Mouse (Mus musculus) CD8-positive naive resting alpha-beta T cell, adult 2 months (primary cell): Measurements from ENCODE around the gene Gata1.
"Not testable (repeated sequence)": the region's sequence is repeated elsewhere in the genome, so short reads cannot be mapped to it uniquely, and the experiment has no call there.

Experiments used
- DNase-seq, 2 experiments: peaks; one replicate each; pipeline ENCODE4 v3.0.0; 2022; ENCODE audit warnings: low read depth in 2 of 2, low spot score in 2 of 2

Gene Gata1

DNA sequence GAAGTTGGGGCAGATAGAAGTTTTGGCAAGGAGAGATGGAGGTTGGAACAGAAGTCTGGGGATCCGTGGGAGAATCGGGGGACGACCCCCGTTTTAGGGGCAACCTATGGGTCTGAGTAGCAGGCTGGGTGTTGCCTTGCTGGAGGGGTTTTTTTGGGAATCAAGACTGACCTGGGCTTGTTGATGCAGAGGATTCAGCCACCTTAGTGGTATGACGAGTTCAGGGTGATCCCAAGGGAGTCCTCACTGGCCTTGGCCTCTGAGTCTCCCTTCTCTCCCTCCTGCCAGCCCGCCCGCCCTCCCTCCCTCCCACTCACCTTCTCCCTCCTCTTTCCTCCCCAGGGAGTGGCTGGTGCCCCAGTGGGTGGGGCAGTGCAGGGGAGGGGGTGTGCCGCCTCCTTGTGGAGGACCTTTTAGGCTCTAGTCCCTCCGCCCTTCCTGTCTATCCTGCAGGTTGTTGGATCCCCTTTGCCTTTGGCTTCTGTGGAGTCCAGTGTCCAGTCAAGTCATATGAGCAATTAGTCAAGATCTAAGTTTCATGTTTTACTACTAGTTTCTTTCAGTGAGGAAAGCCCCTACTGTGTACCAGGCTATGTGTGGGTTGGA is 10.2 kb downstream of the Gata1 start:
- DNase-seq: no peak

DNA sequence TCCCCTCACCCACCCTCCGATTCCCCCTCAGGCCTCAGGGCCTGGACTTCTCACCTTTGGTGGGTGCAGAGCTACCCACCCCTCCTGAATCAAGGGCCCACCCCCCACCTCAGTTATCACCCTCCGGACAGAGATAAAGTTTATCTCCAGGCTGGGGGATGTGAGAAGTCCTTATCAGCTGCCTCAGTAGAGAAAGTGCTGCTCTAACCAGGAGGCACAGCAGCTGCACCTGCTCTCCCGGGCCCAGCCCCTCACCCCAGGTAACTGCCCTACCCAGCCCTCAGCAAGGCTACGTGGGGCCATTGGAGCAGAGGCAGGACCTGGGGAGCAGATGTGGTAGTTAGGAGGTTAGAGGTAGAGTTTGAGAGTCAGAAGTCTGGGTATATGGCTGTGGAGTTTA is 11.7 kb downstream of the Gata1 start:
- DNase-seq: no peak

DNA sequence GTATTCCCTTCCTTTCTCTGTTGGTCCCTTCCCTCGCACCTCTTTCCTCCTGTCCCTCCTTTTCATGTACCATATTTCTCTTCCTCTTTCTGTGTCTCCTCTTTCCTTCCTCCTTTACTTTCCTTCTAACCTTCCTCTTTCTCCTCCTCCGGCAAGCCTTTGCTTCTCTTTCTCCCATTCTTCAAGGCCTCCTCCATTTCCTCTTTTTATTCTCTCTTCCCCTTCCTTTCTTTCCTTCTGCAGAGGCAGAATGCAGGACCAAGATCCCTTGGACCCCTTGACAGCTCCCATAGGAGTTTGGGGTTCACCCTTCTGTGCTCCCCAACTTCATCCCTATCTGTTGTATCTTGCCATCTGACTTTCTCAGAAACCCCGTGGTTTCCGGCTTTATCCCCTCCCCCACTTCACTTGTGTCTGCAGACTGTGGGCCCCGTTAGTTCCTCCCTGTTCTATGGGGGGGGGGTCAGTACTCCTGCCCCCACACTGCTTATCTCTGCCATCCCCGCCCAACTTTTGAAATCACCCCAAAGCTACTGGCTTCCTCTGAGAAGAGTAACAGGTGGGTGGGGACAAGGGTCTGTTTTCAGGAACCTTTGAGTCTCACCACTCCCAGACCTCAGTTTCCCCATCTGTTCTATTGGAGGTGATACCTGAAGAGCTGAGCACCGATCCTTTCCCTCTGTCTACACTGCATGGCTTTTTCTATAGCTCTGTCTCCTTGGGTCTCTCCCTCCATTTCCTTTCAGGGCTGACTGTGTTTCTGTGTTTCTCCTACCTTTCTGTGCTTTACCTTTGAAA is 13.8 kb downstream of the Gata1 start:
- peak in 1 of 2 experiments; percentile 3 for DNase-seq

DNA sequence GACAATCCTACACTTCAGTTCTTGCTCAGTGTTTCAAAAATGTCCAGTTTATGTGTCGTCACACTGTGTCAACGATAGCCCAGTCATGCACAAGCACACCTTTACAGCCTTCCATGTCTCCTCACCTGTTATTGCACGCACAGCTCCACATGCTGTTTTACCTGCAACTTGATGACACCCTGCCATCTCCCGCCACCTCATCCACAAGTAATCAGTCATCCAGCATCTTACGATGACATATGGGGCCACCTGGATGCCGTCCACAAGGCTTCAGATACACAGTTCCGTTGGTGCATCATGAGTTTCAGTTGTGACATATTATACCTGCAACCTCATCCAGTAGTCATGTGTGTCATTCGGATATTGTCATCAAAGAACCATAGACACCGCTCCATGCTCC is 19.0 kb downstream of the Gata1 start:
- no peak for DNase-seq

DNA sequence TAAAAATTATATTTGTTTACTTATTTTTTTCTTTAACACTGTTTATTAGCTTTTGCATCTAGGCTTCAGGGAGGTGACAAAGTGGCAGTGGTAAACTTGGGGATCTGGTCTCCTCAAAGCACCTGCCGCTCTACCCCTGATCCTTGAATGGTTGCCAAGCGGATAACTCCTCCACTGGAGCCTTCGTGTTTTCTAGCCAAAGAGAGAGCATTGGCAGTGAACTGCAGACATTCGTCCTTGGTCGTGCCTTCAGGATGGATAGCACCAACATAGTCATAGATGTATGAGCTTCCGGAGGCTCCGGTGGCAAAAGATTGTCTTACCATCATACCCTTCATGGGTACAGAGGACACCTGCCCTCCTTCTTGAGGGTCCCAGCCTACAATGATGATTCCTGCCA is 27.8 kb downstream of the Gata1 start:
- DNase-seq: no peak

DNA sequence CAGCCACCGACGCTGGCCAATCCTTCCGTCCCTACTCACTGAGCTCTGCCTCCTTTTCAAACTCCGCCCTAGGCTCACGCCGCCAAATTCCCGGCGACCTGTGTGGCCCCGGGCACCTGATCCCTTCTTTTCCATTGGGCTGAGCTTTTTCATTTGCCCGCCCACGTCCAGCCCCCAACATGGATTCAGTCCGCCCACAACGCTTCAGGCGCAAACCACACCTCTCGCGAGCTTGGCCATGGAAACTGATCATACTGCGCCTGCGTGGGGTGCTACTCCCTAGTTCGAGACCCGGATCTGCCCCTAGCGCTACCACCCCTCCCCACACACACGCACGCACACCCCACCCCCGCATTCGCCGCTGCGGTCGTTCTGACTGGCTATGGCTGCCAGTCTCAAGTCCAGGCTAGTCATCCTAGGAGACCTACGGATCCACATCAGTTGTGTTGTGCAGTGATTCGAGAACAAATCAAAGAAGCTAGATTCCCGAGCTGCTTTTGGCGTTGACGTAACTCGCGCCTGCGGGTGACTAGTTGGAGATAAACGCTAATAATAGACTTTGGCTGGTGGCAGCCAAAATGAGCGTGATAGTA is 29.9 kb downstream of the Gata1 start:
- DNase-seq: peak; percentile 78 to 79

DNA sequence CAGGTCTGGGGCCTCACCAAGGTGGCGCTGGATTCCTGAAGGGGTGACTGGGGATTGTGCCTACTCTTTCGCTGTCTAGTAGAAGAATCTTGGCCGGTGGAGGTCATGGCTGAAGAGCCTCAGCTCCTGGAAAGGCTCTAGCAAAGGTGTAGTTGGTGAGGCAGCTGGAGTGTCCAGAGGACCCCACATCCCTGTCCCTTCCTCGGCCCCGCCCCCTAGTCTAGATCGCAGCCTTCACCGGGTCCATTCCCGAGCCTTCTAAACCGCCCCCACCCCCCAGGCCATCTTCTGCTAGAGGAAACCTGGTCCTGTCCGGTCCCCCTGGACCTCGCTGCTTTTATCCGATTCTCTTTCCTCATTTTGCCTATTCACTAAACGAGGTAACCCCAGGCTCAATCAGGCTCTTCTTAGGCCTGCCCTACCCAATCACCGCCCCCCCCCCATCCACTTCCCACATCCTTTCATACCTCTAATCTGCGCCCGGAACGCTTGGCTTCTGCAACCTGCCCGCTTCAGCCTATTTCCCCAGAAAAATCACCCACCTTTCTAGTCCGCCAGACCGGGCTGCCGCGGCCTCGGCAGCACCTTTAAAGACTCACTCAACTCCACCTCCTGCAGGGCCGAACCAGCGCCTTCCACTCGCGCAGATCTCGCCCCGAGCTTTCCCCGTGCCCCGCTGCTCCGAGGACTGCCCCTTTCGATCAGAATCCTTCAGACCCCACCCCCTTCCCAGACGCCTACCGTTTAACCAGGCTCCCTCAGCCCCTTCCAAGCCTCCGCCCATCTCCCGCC is 30.6 kb downstream of the Gata1 start, which contains the start of gene Hdac6:
Hdac6 (minus strand) TSS at position 782 of the 792 bp plus-strand sequence.
- no peak for DNase-seq

DNA sequence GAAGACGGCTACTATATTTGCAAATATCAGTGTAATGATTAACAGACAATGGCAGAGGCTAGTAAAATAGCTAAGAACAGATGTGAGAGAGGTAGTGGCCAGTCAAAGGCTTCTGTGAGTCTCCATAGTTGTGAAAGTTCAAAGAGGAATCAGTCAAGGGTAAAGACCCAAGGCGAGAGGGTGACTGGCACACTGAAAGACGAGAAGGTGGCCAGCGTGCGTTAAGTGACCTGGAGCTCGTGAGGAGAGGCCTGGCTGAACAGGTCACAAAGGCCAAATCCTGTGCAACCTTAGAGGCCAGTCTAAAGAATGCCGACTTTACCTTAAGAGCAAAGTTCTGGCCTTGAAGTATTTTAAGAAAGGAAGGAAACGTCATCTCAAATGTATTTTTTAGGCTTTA is 32.3 kb downstream of the Gata1 start:
- no peak for DNase-seq

DNA sequence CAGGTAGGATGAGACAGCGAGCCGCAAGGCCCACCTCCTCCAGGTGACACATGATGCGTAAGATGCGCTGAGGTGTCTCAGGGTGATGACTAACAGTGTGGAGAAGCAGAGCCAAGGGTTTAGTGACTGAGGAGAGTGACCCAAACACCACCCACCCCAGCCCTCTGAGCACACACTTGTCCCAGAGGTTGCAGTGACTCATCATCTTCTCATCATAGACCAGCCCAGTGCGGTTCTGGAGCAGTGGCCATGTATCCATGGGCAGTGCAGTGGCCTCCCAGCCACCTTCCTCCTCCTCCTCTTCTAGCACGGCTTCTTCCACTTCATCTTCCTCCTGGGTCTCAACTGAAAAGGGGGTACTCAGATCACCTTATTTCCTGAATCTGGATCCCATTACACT is 40.2 kb downstream of the Gata1 start:
- DNase-seq: no peak

DNA sequence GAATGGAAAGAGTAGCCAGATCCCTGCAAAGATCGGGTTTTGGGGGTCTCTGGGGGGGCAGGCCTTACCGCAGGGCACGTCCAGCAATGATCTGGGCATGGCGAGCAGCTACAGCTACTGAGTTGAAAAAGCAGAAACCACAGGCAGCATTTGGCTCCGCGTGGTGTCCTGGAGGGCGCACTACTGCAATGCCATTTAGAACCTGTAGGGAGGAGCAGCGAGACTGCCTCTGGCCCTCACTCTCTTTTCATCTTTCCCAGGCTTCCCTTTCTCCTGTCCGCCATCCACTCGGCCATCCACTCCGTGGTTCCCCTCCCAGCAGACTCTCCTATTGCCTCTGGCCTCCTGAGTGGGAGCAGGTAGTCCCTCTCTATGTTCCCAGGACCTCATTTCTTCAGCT is 41.0 kb downstream of the Gata1 start:
- DNase-seq: no peak

DNA sequence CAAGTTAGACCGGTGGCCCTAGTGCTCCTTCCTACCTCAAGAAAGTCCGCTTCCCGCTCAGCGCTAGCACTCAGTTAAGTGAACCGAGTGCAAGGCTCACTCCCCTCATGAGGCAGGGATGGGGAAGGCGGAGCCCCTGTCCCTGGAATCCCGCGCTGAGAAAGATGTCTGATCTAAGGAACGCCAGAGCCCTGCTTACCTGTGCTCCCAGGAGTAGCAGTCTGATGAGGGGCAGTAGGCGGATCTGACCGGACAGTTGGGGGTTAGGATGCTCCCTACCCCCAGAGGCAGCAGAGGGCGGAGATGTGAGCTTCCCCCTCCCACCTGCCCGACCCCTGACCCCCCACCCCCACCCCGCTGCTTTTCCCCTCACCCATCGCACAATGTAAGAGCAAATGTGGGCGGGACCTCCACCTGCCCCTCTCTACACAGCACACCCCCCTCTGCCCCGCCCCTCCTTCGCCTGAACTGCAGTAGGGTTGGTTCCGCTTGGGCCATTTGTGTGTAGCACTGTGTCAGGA is 49.5 kb downstream of the Gata1 start, which contains the start of gene Eras:
Eras (minus strand) TSS at position 338 of the 521 bp plus-strand sequence.
- DNase-seq: no peak

DNA sequence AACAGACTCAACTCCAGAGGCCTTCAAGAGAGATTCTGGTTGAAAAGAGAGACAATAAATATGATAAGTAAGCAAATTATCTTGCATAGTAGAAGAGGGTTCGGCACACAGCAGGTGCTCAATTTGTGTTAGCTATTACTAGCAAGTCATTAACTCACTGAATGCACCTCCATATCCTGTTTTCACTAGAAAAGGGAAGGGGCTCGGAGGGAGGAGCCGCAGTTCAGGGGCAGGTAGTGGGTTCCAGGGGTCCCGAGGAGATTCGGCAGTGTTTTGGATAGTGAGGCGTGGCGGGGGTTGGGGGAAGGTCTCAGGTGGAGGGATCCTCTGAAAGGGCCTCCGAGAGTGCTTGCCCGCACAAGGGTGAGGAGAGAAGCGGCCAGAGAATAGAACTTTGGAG is 50.8 kb downstream of the Gata1 start:
- DNase-seq: no peak

DNA sequence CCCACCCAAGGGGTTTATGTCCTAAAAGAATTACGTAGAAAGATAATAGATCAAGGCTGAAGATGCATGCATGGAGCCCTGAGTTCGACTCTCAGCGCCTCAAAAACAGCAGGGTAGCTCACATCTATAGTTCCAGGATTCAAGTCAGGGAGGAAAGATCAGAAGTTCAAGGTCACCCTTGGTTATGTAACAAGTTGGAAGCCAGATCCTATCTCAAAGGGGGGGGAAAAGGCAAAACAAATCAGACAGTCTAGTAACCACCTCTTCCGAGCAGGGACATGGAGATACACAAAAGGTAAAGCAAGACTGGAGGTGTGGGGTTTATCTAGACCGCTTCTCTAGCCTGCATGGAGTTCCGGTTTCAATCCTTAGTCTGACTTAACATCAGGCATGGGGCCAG is 51.6 kb downstream of the Gata1 start:
- no peak for DNase-seq

DNA sequence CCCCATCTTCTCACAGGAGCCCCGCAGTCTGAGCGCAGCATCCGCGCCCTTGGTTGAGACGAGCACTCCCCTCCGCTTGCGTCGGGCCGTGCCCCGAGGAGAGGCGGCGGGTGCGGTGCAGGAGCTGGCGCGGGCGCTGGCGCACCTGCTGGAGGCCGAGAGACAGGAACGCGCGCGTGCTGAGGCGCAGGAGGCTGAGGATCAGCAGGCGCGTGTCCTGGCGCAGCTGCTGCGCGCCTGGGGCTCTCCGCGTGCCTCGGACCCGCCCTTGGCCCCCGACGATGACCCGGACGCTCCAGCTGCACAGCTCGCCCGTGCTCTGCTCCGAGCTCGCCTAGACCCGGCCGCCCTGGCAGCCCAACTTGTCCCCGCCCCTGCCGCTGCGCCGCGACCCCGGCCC is 55.8 kb downstream of the Gata1 start:
- no peak for DNase-seq

DNA sequence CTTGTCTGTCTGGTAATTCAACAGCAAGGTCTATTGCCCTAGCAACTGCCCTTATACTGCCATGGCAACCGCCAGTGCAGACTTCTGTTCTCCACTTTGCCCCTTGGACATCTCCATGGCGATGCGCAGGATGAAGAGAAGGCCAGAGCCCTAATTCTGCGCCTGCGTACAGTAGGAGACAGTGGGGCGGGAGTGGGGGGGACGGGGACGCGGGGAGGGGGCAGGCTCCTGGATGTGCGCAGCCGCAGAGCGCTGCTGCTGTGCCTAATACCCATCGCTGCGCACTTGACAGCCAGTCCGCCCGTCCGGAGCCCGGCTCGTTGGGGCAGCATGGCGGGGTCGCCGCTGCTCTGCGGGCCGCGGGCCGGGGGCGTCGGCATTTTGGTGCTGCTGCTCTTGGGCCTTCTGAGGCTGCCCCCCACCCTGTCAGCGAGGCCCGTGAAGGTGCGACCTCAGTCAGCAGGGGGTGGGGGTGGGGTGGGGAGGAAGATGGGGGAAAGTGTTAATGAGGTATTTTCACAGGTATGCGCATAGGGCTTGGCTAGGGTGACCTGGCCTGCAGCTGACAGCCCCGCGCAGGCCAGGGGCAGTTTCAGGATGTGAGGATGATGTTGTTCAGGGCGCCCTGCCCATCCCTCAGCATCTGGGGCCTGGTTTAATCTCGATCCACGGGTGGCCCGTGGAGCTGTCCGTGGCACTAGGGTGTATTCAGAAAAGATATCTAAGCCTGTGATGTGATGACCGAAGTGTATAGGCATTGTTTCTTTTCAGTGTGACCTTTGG is 58.1 kb downstream of the Gata1 start, which contains the start of gene Pcsk1n:
Pcsk1n (plus strand) TSS at position 222 of the 783 bp plus-strand sequence.
- no peak for DNase-seq

DNA sequence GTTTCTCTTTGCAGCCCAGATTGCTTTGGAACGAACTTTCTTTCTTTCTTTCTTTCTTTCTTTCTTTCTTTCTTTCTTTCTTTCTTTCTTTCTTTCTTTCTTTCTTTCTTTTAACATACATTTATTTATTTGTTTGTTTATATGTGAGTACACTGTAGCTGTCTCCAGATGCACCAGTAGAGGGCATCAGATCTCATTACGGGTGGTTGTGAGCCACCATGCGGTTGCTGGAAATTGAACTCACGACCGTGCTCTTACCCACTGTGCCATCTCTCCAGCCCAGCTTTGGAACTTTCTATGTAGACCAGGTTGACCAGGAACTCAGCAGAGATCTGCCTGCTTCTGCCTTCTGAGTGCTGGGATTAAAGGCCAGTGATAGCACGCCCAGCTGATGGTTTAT is 59.9 kb downstream of the Gata1 start:
- DNase-seq: not testable (repeated sequence)

DNA sequence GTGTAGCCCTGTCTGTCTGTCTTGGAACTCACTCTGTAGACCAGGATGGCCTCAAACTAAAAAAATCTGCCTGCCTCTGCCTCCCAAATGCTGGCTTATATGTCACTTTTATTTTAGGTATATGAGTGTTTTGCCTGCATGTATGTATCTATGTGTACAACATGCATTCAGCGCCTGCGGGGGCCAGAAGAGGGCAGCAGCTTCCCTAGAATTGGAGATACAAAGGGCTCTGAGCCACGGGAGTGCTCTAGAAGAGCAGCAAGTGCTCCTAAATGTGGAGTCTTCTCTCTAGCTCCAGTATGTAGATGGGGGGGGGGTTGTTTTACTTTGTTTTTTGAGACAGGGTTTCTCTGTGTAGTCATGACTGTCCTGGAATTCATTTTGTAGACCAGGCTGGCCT is 62.2 kb downstream of the Gata1 start:
- peak in 1 of 2 experiments; percentile 24 for DNase-seq

DNA sequence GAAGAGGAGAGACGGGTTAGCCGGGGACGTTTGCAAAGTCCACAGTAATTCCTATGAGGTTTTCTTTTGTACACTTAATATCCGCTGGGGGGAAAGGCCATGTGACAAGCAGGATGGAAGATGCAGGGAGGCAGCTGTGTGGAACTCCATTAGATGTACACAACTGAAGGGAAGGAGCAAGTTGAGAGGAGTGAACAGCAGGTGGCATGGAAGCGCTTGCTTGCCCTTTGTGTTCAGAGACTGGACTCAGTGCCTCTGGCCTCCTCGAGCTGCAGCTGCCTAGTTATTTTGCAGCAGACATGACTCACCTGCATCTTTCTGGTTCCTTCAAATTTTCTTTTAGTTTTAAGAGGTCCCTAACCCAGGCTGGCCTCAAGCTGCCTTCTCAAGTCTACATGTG is 67.4 kb downstream of the Gata1 start:
- no peak for DNase-seq
